Mouse (Mus musculus) heart, embryonic 15.5 days (tissue): ENCODE measurements around the gene Inpp5f. TPM values are rescaled to one million over a fixed set of nuclear protein-coding genes. Genes with fewer than 3 reads are reported as not detected.
A peak's percentile ranks its signal among the peaks of the same experiment; 100 is the strongest.
"Not testable (repeated sequence)": the region's sequence is repeated elsewhere in the genome, so short reads cannot be mapped to it uniquely, and the experiment has no call there.

ENCODE experiments used
- ATAC-seq: fragments of 200-750 bp; cut with Nextera tagmentation; replicated peaks from 2 replicates; pipeline ENCODE4 v1.8.0; 2017; ENCODE audit warnings: low read depth, moderate TSS enrichment; ENCODE audit not compliant: insufficient number of reproducible peaks, insufficient read depth, low FRiP score
- H3K27ac ChIP-seq: fragments of 300-500 bp; sonication (generic); 2 replicates; pipeline ENCODE4 v1.5.1; 2015; ENCODE audit warnings: mild to moderate bottlenecking, inconsistent platforms
- H3K27me3 ChIP-seq: fragments of 300-500 bp; sonication (generic); 2 replicates; pipeline ENCODE4 v1.6.1; 2015; ENCODE audit warnings: inconsistent platforms
- H3K36me3 ChIP-seq: fragments of 300-500 bp; sonication (generic); 2 replicates; pipeline ENCODE4 v1.6.1; 2015; ENCODE audit warnings: mild to moderate bottlenecking, inconsistent platforms
- H3K4me1 ChIP-seq: fragments of 300-500 bp; sonication (generic); replicated peaks from 2 replicates; pipeline ENCODE4 v1.6.1; 2015; ENCODE audit warnings: inconsistent platforms
- H3K4me2 ChIP-seq: fragments of 300-500 bp; sonication (generic); 2 replicates; pipeline ENCODE4 v1.6.1; 2015; ENCODE audit warnings: inconsistent platforms, mild to moderate bottlenecking, moderate library complexity
- H3K4me3 ChIP-seq: fragments of 300-500 bp; sonication (generic); 2 replicates; pipeline ENCODE4 v1.5.1; 2015; ENCODE audit warnings: mild to moderate bottlenecking, inconsistent platforms
- H3K9ac ChIP-seq: fragments of 300-500 bp; sonication (generic); 2 replicates; pipeline ENCODE4 v1.6.1; 2015; ENCODE audit warnings: mild to moderate bottlenecking, inconsistent platforms
- H3K9me3 ChIP-seq: fragments of 300-500 bp; sonication (generic); replicated peaks from 2 replicates; pipeline ENCODE4 v1.6.1; 2016; ENCODE audit warnings: inconsistent platforms
- WGBS: fragments of 180-500 bp; shearing (Covaris S2); methylation state at CpG from one replicate; pipeline ENCODE4 v1.1.7; 2015; ENCODE audit warnings: mixed read lengths; 5-methylcytosine and 5-hydroxymethylcytosine counted together
- polyA plus RNA-seq: library from polyadenylated mRNA; unstranded; fragments of >200 nt; fragmentation: Nextera tagmentation; extraction: Ambion mirVana; gene quantifications from 2 replicates; pipeline ENCODE4 v1.2.1, GENCODE M21; 2015

Inpp5f gene
- polyA plus RNA-seq = 8.8 and 13.0 TPM in 2 replicates

- peak within 1 kb of the TSS; percentile 92 for H3K4me2 ChIP-seq
- peak within 1 kb of the TSS; percentile 80 for H3K9ac ChIP-seq
- H3K4me1 ChIP-seq = peaks cover 19% of the 10 kb centered on the region
- peak within 1 kb of the TSS; percentile 80 for H3K27ac ChIP-seq
- no peaks in the 10 kb centered on the region for H3K9me3 ChIP-seq
- 3% methylated on average over 64 of the region's 68 CpGs for WGBS
- no peaks in the 10 kb centered on the region for H3K36me3 ChIP-seq
- H3K27me3 ChIP-seq = no peaks in the 10 kb centered on the region
- peak within 1 kb of the TSS; percentile 86 for H3K4me3 ChIP-seq
- peak; percentile 100 for ATAC-seq
Observed at GRCm38 (mm10) chr7:128610897-128611798, at the start of gene Inpp5f. Inpp5f (plus strand) TSS chr7:128611328.

GRCm38 (mm10) chr7:128563373-128563772 is 47.8 kb upstream of the Inpp5f start:
- 42% methylated on average over 4 of the region's 4 CpGs for WGBS
- Histone ChIP-seq H3K4me1 (no peaks in the 10 kb centered on the region), H3K9me3 (no peaks in the 10 kb centered on the region), H3K9ac (no peak overlapping the region), H3K4me3 (no peak overlapping the region), H3K27ac (no peak overlapping the region), H3K36me3 (no peaks in the 10 kb centered on the region), H3K27me3 (no peaks in the 10 kb centered on the region), H3K4me2 (no peak overlapping the region)
- ATAC-seq = no peak

- H3K4me3 ChIP-seq = no peak overlapping the region
- H3K27ac ChIP-seq = no peak overlapping the region
- H3K4me2 ChIP-seq = no peak overlapping the region
- no peaks in the 10 kb centered on the region for H3K4me1 ChIP-seq
- no peaks in the 10 kb centered on the region for H3K27me3 ChIP-seq
- no peaks in the 10 kb centered on the region for H3K9me3 ChIP-seq
- H3K9ac ChIP-seq = no peak overlapping the region
- H3K36me3 ChIP-seq = no peaks in the 10 kb centered on the region
- ATAC-seq = no peak
- 72% methylated on average over 7 of the region's 7 CpGs for WGBS
Observed at GRCm38 (mm10) chr7:128566311-128566710, 44.8 kb upstream of the Inpp5f start.

GRCm38 (mm10) chr7:128567561-128568244 is 43.4 kb upstream of the Inpp5f start:
- Histone ChIP-seq H3K9ac (no peak overlapping the region), H3K27ac (no peak overlapping the region), H3K4me1 (no peaks in the 10 kb centered on the region), H3K4me3 (no peak overlapping the region), H3K4me2 (no peak overlapping the region), H3K27me3 (no peaks in the 10 kb centered on the region), H3K9me3 (no peaks in the 10 kb centered on the region), H3K36me3 (no peaks in the 10 kb centered on the region)
- WGBS = 83% methylated on average over 8 of the region's 8 CpGs
- no peak for ATAC-seq

GRCm38 (mm10) chr7:128569429-128569828 is 41.7 kb upstream of the Inpp5f start:
- 89% methylated on average over 2 of the region's 2 CpGs for WGBS
- not testable (repeated sequence) for H3K4me3 ChIP-seq, H3K4me1 ChIP-seq, H3K27ac ChIP-seq, H3K9me3 ChIP-seq, ATAC-seq, H3K4me2 ChIP-seq, H3K36me3 ChIP-seq, H3K9ac ChIP-seq, H3K27me3 ChIP-seq

- no peak for ATAC-seq
- Histone ChIP-seq H3K4me2 (no peak overlapping the region), H3K9ac (no peak overlapping the region), H3K27ac (no peak overlapping the region), H3K36me3 (no peaks in the 10 kb centered on the region), H3K4me3 (no peak overlapping the region), H3K27me3 (no peaks in the 10 kb centered on the region), H3K9me3 (no peaks in the 10 kb centered on the region), H3K4me1 (no peaks in the 10 kb centered on the region)
- 81% methylated on average over 8 of the region's 8 CpGs for WGBS
Observed at GRCm38 (mm10) chr7:128569987-128570656, 41.0 kb upstream of the Inpp5f start.

- not testable (repeated sequence) for H3K36me3 ChIP-seq, H3K27me3 ChIP-seq, H3K4me2 ChIP-seq, H3K4me1 ChIP-seq, H3K9ac ChIP-seq, H3K27ac ChIP-seq, ATAC-seq, H3K4me3 ChIP-seq, H3K9me3 ChIP-seq
- 87% methylated on average over 7 of the region's 7 CpGs for WGBS
Observed at GRCm38 (mm10) chr7:128570657-128571056, 40.5 kb upstream of the Inpp5f start.

GRCm38 (mm10) chr7:128572030-128572429 is 39.1 kb upstream of the Inpp5f start:
- Histone ChIP-seq H3K9me3 (no peaks in the 10 kb centered on the region), H3K4me3 (no peak overlapping the region)
- 78% methylated on average over 4 of the region's 4 CpGs for WGBS

GRCm38 (mm10) chr7:128575211-128575610 is 35.9 kb upstream of the Inpp5f start:
- no peak overlapping the region for H3K4me3 ChIP-seq
- ATAC-seq = no peak
- no peak overlapping the region for H3K4me2 ChIP-seq
- no peaks in the 10 kb centered on the region for H3K9me3 ChIP-seq
- no peak overlapping the region for H3K27ac ChIP-seq
- no peaks in the 10 kb centered on the region for H3K36me3 ChIP-seq
- WGBS = 88% methylated on average over 5 of the region's 5 CpGs
- H3K9ac ChIP-seq = no peak overlapping the region
- no peaks in the 10 kb centered on the region for H3K4me1 ChIP-seq
- no peaks in the 10 kb centered on the region for H3K27me3 ChIP-seq

More at GRCm38 (mm10) chr7:128572030-128572429, 39.1 kb upstream of the Inpp5f start:
- no peak for ATAC-seq
- H3K4me2 ChIP-seq = no peak overlapping the region
- H3K27me3 ChIP-seq = no peaks in the 10 kb centered on the region
- no peaks in the 10 kb centered on the region for H3K36me3 ChIP-seq
- H3K27ac ChIP-seq = no peak overlapping the region
- no peaks in the 10 kb centered on the region for H3K4me1 ChIP-seq
- no peak overlapping the region for H3K9ac ChIP-seq

- Histone ChIP-seq H3K27me3 (no peaks in the 10 kb centered on the region), H3K9me3 (no peaks in the 10 kb centered on the region), H3K9ac (no peak overlapping the region), H3K4me3 (no peak overlapping the region), H3K27ac (no peak overlapping the region), H3K4me1 (no peaks in the 10 kb centered on the region), H3K4me2 (no peak overlapping the region), H3K36me3 (no peaks in the 10 kb centered on the region)
- ATAC-seq = no peak
- 67% methylated on average over 2 of the region's 2 CpGs for WGBS
Observed at GRCm38 (mm10) chr7:128575794-128576193, 35.3 kb upstream of the Inpp5f start.

- no peak overlapping the region for H3K4me3 ChIP-seq
- H3K9ac ChIP-seq = no peak overlapping the region
- no peak overlapping the region for H3K27ac ChIP-seq
- 29% methylated on average over 1 of the region's 1 CpGs for WGBS
- peaks cover 10% of the 10 kb centered on the region for H3K4me1 ChIP-seq
- H3K36me3 ChIP-seq = no peaks in the 10 kb centered on the region
- H3K9me3 ChIP-seq = no peaks in the 10 kb centered on the region
- ATAC-seq = no peak
- no peak overlapping the region for H3K4me2 ChIP-seq
- H3K27me3 ChIP-seq = no peaks in the 10 kb centered on the region
Observed at GRCm38 (mm10) chr7:128577607-128578006, 33.5 kb upstream of the Inpp5f start.
